Mouse (Mus musculus) kidney, embryonic 14.5 days (tissue): ENCODE data around the gene Olfr1451. TPM values are rescaled to one million over a fixed set of nuclear protein-coding genes. Genes with fewer than 3 reads are reported as not detected.
"Not testable (repeated sequence)": the region's sequence is repeated elsewhere in the genome, so short reads cannot be mapped to it uniquely, and the experiment has no call there.

Source experiments
- ATAC-seq: fragments of 200-750 bp; cut with Nextera tagmentation; 2 replicates; pipeline ENCODE4 v1.8.0; 2017; ENCODE audit warnings: moderate number of reproducible peaks, mild to moderate bottlenecking, moderate TSS enrichment, moderate library complexity; ENCODE audit not compliant: low FRiP score, low TSS enrichment
- H3K27ac ChIP-seq: fragments of 300-500 bp; sonication (generic); 2 replicates; pipeline ENCODE4 v1.5.1; 2014; ENCODE audit warnings: low read depth, mild to moderate bottlenecking, low read length, moderate library complexity, mixed read lengths
- H3K27me3 ChIP-seq: fragments of 300-500 bp; sonication (generic); 2 replicates; pipeline ENCODE4 v1.6.1; 2014; ENCODE audit warnings: mild to moderate bottlenecking, low read length; ENCODE audit not compliant: control insufficient read depth, insufficient read depth
- H3K36me3 ChIP-seq: fragments of 300-500 bp; sonication (generic); 2 replicates; pipeline ENCODE4 v1.6.1; 2014; ENCODE audit warnings: low read length, mixed read lengths; ENCODE audit not compliant: control insufficient read depth, insufficient read depth
- H3K4me1 ChIP-seq: fragments of 300-500 bp; sonication (generic); 2 replicates; pipeline ENCODE4 v1.6.1; 2014; ENCODE audit warnings: low read length, mixed read lengths; ENCODE audit not compliant: control insufficient read depth, insufficient read depth
- H3K4me2 ChIP-seq: fragments of 300-500 bp; sonication (generic); replicated peaks from 2 replicates; pipeline ENCODE4 v1.6.1; 2014; ENCODE audit warnings: low read depth, mild to moderate bottlenecking, low read length
- H3K4me3 ChIP-seq: fragments of 300-500 bp; sonication (generic); 2 replicates; pipeline ENCODE4 v1.5.1; 2014; ENCODE audit warnings: mild to moderate bottlenecking, low read length
- H3K9ac ChIP-seq: fragments of 300-500 bp; sonication (generic); 2 replicates; pipeline ENCODE4 v1.6.1; 2014; ENCODE audit warnings: low read depth, mild to moderate bottlenecking, low read length, moderate library complexity
- H3K9me3 ChIP-seq: fragments of 300-500 bp; sonication (generic); 2 replicates; pipeline ENCODE4 v1.6.1; 2016; ENCODE audit warnings: low read length; ENCODE audit not compliant: control insufficient read depth
- WGBS: fragments of 180-500 bp; shearing (Covaris S2); extraction: QIAGEN DNeasy Blood & Tissue Kit; methylation state at CpG from one replicate; pipeline ENCODE4 v1.1.7; 2014; 5-methylcytosine and 5-hydroxymethylcytosine counted together
- polyA plus RNA-seq: library from polyadenylated mRNA; unstranded; fragments of >200 nt; fragmentation: Nextera tagmentation; extraction: Ambion mirVana; gene quantifications from 2 replicates; pipeline ENCODE4 v1.2.1, GENCODE M21; 2014

The Olfr1451 gene
- polyA plus RNA-seq, result not detected in 2 replicates

DNA sequence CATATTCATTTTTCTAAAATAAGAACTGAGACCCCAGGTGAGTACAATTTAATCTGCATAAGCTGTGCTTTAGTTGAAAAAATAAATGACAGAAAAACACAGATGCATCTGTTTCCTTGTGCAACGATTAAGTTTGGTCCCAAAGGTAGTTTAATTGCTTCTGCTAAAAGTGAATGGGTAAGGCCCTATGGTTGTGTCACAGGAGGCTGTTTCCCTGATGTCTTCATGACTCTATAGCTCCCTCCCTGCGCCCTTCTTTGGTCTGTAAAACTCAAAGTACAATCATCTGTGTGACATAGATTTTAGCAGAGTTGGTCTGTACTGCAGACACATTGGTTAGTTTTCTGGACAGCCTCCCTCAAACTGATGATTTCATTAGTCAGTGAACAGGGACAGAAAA lies at the start of gene Olfr1451:
Gene Olfr1451 (plus strand): TSS at position 301 of the 400 bp plus-strand sequence.
- Histone ChIP-seq H3K4me3 (no peak within 1 kb of the TSS), H3K4me2 (no peak within 1 kb of the TSS), H3K9me3 (no peaks in the 10 kb centered on the region; the same call in 1 of the 2 replicates), H3K27ac (no peak within 1 kb of the TSS), H3K27me3 (no peaks in the 10 kb centered on the region), H3K4me1 (no peaks in the 10 kb centered on the region), H3K36me3 (no peaks in the 10 kb centered on the region), H3K9ac (no peak within 1 kb of the TSS)
- ATAC-seq, result no peak
- WGBS, result 77% methylated on average over 2 of the region's 2 CpGs

DNA sequence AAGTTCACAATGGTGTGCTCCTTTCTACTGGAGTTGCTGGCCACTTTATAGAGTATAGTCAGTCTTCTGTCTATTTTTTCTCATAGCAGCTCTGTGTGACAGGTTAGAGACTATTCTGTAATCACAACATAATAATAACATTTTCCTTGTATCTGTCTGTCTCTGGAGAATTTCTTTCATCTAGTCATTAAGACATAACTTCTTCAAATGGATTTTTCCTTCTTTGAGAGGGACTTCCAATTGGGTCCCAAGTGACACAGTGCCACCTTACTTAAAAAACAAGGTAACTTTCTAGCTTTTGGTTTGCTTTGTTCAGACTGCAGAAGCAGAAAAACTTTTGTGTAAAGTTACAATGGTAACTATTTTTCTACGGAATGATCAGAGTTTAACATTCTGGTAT lies 44.9 kb upstream of the Olfr1451 start, which contains the start of gene Olfr1450:
Gene Olfr1450 (plus strand): TSS at position 301 of the 400 bp plus-strand sequence.
- 86% methylated on average over 1 of the region's 1 CpGs for WGBS

DNA sequence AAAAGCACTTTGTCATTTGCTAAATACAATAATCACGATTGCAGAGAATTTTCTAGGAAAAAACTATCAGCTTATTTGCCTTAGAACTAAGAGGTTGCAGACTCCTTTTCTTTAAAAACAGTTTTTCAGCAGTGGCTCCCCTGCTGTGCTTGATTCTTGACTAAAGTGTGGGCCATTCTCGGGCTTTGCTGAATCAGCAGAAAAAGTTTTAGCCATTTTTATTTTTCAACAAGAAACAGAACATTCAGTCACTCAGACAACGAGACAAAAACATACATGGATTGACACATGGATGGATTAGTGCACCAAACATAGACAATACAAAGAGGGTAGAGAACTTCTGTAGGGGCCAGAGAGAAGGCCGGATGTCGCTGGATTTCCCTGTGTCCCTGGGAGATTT lies 24.7 kb upstream of the Olfr1451 start:
- H3K9ac ChIP-seq, H3K36me3 ChIP-seq, H3K9me3 ChIP-seq, H3K27me3 ChIP-seq, H3K27ac ChIP-seq, ATAC-seq, H3K4me3 ChIP-seq, H3K4me1 ChIP-seq, H3K4me2 ChIP-seq: not testable (repeated sequence)
- 80% methylated on average over 5 of the region's 5 CpGs for WGBS

More for the DNA sequence above, 44.9 kb upstream of the Olfr1451 start, which contains the start of gene Olfr1450:
- H3K36me3 ChIP-seq, result no peaks in the 10 kb centered on the region
- no peaks in the 10 kb centered on the region for H3K27me3 ChIP-seq
- no peak within 1 kb of the TSS for H3K9ac ChIP-seq
- H3K4me1 ChIP-seq, result no peaks in the 10 kb centered on the region
- H3K4me3 ChIP-seq, result no peak within 1 kb of the TSS
- H3K27ac ChIP-seq, result no peak within 1 kb of the TSS
- H3K9me3 ChIP-seq, result no peaks in the 10 kb centered on the region
- no peak within 1 kb of the TSS for H3K4me2 ChIP-seq
- ATAC-seq, result no peak

DNA sequence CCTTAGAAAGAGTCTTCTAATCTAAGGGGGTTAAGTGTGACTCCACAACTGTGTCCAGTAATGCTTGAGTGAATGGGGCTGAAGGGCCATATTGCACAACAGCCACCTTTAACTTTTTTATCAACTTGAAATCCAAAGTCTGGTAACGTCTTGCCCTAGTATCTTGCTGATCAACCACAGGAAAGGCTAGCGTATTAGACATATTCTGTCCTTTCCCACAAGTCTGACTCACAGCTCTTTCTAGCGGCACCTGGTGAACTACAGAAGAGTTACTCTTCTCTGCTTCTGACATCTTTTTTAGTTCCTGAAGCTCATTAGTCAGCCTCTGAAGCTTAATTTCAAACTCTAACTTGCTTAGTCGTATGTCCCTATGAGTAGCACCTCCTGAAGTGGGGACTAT lies 2.5 kb upstream of the Olfr1451 start:
- H3K4me2 ChIP-seq, H3K9ac ChIP-seq, H3K4me3 ChIP-seq, H3K4me1 ChIP-seq, H3K36me3 ChIP-seq, H3K27me3 ChIP-seq, ATAC-seq, H3K9me3 ChIP-seq, H3K27ac ChIP-seq: not testable (repeated sequence)
- WGBS, result 98% methylated on average over 4 of the region's 4 CpGs

DNA sequence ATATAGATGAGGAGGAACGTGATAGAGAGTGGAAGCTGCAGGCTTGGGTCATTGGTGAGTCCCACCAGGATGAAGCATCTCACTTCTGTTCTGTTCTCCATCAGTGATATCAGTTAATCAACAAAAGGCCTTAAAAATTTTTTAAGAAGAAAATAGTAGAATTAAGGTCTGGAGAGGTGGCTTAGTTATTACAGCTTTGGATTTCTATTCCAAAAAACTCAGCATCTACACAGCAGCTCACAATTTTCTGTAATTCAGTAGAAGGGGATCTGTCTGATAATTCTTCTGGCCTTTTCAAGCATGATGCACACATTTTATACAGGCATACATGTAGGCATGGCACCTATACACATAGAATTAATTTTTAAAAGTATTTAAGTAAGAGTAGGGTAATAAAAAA lies 33.4 kb downstream of the Olfr1451 start, which contains the start of gene Olfr1453:
Gene Olfr1453 (minus strand): TSS at position 101 of the 400 bp plus-strand sequence.
- Histone ChIP-seq H3K9ac (no peak within 1 kb of the TSS), H3K9me3 (no peaks in the 10 kb centered on the region), H3K4me1 (no peaks in the 10 kb centered on the region), H3K4me3 (no peak within 1 kb of the TSS), H3K36me3 (no peaks in the 10 kb centered on the region), H3K27me3 (no peaks in the 10 kb centered on the region), H3K4me2 (no peak within 1 kb of the TSS), H3K27ac (no peak within 1 kb of the TSS)
- 63% methylated on average over 1 of the region's 1 CpGs for WGBS
- no peak for ATAC-seq

Other genes with a start within 250 kb of the Olfr1451 start
- gene Cntf, start 229.4 kb upstream of the Olfr1451 start, polyA plus RNA-seq, result 0.37 and 2.3 TPM in 2 replicates
- gene Zfp91, start 198.9 kb upstream of the Olfr1451 start, polyA plus RNA-seq, result 14.6 and 18.1 TPM in 2 replicates
- 0.97 and 1.6 TPM in 2 replicates for gene Lpxn, start 198.8 kb upstream of the Olfr1451 start, polyA plus RNA-seq
- gene Gm5244, start 148.3 kb upstream of the Olfr1451 start, polyA plus RNA-seq, result not detected in 2 replicates
- not detected in 2 replicates for gene Olfr1444, start 137.7 kb upstream of the Olfr1451 start, polyA plus RNA-seq
- not detected in 2 replicates for gene Olfr1445, start 111.2 kb upstream of the Olfr1451 start, polyA plus RNA-seq
- not detected in 2 replicates for gene Olfr1446, start 101.5 kb upstream of the Olfr1451 start, polyA plus RNA-seq
- not detected in 2 replicates for gene Olfr1447, start 91.3 kb upstream of the Olfr1451 start, polyA plus RNA-seq
- gene Olfr1448, start 70.6 kb upstream of the Olfr1451 start, polyA plus RNA-seq, result not detected in 2 replicates
- not detected in 2 replicates for gene Olfr1449, start 64.2 kb upstream of the Olfr1451 start, polyA plus RNA-seq
- not detected in 2 replicates for gene Olfr1450, start 44.8 kb upstream of the Olfr1451 start, polyA plus RNA-seq
- not detected in 2 replicates for gene Olfr1453, start 33.3 kb downstream of the Olfr1451 start, polyA plus RNA-seq
- gene Olfr1454, start 65.6 kb downstream of the Olfr1451 start, polyA plus RNA-seq, result not detected in 2 replicates
- gene Olfr1457, start 102.9 kb downstream of the Olfr1451 start, polyA plus RNA-seq, result not detected in 2 replicates
- not detected in 2 replicates for gene Olfr1458, start 111.8 kb downstream of the Olfr1451 start, polyA plus RNA-seq
- not detected in 2 replicates for gene Olfr1459, start 154.5 kb downstream of the Olfr1451 start, polyA plus RNA-seq
- gene Olfr1461, start 168.0 kb downstream of the Olfr1451 start, polyA plus RNA-seq, result not detected in 2 replicates
- not detected in 2 replicates for gene Olfr1462, start 190.7 kb downstream of the Olfr1451 start, polyA plus RNA-seq
- gene Olfr1463, start 236.3 kb downstream of the Olfr1451 start, polyA plus RNA-seq, result not detected in 2 replicates